Mouse (Mus musculus): Measurements from ENCODE around the gene Ddah1. TPM values are rescaled to one million over a fixed set of nuclear protein-coding genes. Genes with fewer than 3 reads are reported as not detected.

The Ddah1 gene
- 73.5 and 76.7 TPM in 2 replicates for polyA plus RNA-seq (2015; fragmentation: Nextera tagmentation; extraction: Ambion mirVana)

DNA sequence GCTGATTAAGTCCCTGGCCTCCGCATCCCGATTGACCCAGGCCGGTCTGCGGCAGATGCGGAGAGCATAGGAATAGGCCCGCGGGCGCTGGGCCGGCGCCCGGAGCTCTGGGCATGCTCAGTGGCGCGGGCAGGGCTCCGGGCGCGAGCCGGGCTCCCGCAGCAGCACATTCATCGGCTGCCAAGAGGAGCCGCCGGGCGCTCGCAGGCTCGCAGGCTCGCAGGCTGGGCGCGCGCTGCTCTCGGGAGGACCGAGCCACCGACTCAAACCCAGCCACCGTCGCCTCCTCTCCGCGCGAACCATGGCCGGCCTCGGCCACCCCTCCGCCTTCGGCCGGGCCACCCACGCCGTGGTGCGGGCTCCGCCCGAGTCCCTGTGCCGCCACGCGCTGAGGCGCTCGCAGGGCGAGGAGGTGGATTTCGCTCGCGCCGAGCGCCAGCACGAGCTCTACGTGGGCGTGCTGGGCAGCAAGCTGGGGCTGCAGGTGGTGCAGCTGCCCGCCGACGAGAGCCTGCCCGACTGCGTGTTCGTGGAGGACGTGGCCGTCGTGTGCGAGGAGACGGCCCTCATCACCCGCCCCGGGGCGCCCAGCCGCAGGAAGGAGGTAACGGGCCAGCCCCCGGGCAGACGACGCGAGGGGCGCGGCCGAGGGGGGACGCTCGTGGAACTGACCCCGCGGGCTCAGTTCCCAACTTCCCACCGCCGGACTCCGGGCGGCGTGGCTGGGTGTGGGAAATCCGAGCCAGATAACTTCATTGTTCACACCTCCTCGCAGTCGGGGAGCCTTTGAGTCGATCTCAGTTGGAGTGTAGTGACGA, at the start of gene Ddah1:
Gene Ddah1 (plus strand): TSS at position 115 of the 818 bp plus-strand sequence.
- under 1% methylated on average over 94 of the region's 97 CpGs for WGBS
- Histone ChIP-seq H3K4me1 (ENCODE audit: insufficient read depth, low read length) (peaks cover 41% of the 10 kb centered on the region), H3K27ac (ENCODE audit: low read length) (peak within 1 kb of the TSS; percentile 64)

DNA sequence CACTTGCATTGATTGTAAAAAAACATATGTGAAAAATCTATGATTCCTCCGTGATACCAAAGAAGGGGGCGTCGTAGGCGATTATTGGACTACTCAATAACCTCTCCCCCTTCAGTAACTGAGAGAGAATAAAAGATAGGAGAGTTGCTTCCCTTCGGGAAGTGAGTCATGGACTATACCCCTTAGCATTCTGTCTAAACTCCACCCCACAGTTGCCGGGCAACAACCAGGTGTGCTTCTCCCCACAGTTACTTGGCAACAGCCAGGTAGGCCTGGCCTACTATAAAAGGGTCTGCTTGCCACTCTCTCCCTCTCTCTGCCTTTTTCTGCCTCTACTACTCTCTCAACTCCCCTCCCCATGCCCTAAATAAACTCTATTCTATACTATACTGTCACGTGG, 42.6 kb upstream of the Ddah1 start:
- WGBS, result 85% methylated on average over 7 of the region's 7 CpGs

More for the DNA sequence above, at the start of gene Ddah1:
- no peaks in the 10 kb centered on the region for H3K27me3 ChIP-seq (ENCODE audit: insufficient read depth, low read length)
- peak; percentile 90 for ATAC-seq (ENCODE audit: low FRiP score, low TSS enrichment)
- H3K36me3 ChIP-seq (ENCODE audit: insufficient read depth, low read length), result no peaks in the 10 kb centered on the region
- H3K4me3 ChIP-seq (ENCODE audit: low read length), result peak within 1 kb of the TSS; percentile 64
- peak within 1 kb of the TSS; percentile 87 for H3K9ac ChIP-seq (replicated peaks; ENCODE audit: low read length)
- H3K9me3 ChIP-seq (ENCODE audit: low read length), result no peaks in the 10 kb centered on the region
- peak within 1 kb of the TSS; percentile 81 for H3K4me2 ChIP-seq (replicated peaks; ENCODE audit: low read depth, low read length)

DNA sequence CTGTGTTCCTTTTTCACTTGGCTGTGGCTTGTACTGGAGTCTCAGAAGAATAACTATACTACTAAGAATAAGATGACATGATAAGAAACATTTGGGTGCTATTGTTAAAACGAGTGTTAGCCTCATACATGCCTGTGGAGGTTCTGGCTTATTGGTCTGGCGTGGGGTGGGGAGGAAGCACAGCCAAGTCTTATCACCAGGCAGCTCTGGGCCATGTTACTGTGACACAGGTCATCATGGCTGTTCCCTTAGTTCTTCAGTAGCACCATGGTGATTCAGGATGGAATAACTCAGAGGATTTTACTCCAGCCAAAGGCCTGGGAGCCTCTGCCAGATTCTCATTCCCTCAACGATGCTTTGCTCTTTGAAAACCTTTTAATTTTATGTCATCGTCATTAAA, 38.8 kb upstream of the Ddah1 start:
- no peak overlapping the region for H3K4me2 ChIP-seq (replicated peaks; ENCODE audit: low read depth, low read length)
- WGBS, result 66% methylated on average over 4 of the region's 4 CpGs
- no peak overlapping the region for H3K27ac ChIP-seq (ENCODE audit: low read length)
- H3K9ac ChIP-seq (replicated peaks; ENCODE audit: low read length), result no peak overlapping the region
- H3K27me3 ChIP-seq (ENCODE audit: insufficient read depth, low read length), result no peaks in the 10 kb centered on the region
- H3K4me1 ChIP-seq (ENCODE audit: insufficient read depth, low read length), result no peaks in the 10 kb centered on the region
- H3K36me3 ChIP-seq (ENCODE audit: insufficient read depth, low read length), result no peaks in the 10 kb centered on the region
- ATAC-seq (ENCODE audit: low FRiP score, low TSS enrichment), result no peak
- H3K4me3 ChIP-seq (ENCODE audit: low read length), result no peak overlapping the region
- 0 out of 2 replicates have a peak, but pooled peaks cover 4% of the 10 kb centered on the region for H3K9me3 ChIP-seq (ENCODE audit: low read length)

More for the DNA sequence above, 42.6 kb upstream of the Ddah1 start:
- no peaks in the 10 kb centered on the region for H3K27me3 ChIP-seq (ENCODE audit: insufficient read depth, low read length)
- H3K36me3 ChIP-seq (ENCODE audit: insufficient read depth, low read length), result no peaks in the 10 kb centered on the region
- no peak for ATAC-seq (ENCODE audit: low FRiP score, low TSS enrichment)
- no peak overlapping the region for H3K4me2 ChIP-seq (replicated peaks; ENCODE audit: low read depth, low read length)
- H3K27ac ChIP-seq (ENCODE audit: low read length), result no peak overlapping the region
- H3K9ac ChIP-seq (replicated peaks; ENCODE audit: low read length), result no peak overlapping the region
- H3K4me1 ChIP-seq (ENCODE audit: insufficient read depth, low read length), result no peaks in the 10 kb centered on the region
- H3K9me3 ChIP-seq (ENCODE audit: low read length), result no peaks in the 10 kb centered on the region
- H3K4me3 ChIP-seq (ENCODE audit: low read length), result no peak overlapping the region

DNA sequence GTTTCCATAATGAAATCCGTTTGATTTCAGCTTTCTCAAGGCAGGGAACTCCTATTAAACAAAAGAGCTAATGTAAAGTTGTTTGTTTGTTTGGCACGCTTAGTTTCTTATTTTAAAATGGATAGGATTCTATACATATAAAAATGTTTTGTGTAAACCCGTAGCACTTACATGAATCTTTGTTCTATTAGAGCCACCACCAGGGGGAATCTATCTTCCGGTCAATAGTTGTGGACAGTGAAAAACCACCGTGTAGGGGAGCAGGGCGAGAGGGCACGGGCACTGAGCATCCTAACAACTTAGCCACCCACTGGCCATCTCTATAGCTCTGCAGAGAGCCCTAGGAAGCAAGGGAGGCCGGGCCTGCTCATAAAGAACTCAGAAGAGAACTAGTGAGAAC, 33.4 kb upstream of the Ddah1 start:
- ATAC-seq (ENCODE audit: low FRiP score, low TSS enrichment), result no peak
- H3K4me2 ChIP-seq (replicated peaks; ENCODE audit: low read depth, low read length), result no peak overlapping the region
- WGBS, result 68% methylated on average over 8 of the region's 8 CpGs
- H3K27ac ChIP-seq (ENCODE audit: low read length), result no peak overlapping the region
- peaks cover 6% of the 10 kb centered on the region; the same call in 1 of the 2 replicates for H3K4me1 ChIP-seq (ENCODE audit: insufficient read depth, low read length)
- H3K9ac ChIP-seq (replicated peaks; ENCODE audit: low read length), result no peak overlapping the region
- H3K9me3 ChIP-seq (ENCODE audit: low read length), result 0 out of 2 replicates have a peak, but pooled peaks cover 4% of the 10 kb centered on the region
- no peaks in the 10 kb centered on the region for H3K27me3 ChIP-seq (ENCODE audit: insufficient read depth, low read length)
- no peak overlapping the region for H3K4me3 ChIP-seq (ENCODE audit: low read length)
- no peaks in the 10 kb centered on the region for H3K36me3 ChIP-seq (ENCODE audit: insufficient read depth, low read length)

DNA sequence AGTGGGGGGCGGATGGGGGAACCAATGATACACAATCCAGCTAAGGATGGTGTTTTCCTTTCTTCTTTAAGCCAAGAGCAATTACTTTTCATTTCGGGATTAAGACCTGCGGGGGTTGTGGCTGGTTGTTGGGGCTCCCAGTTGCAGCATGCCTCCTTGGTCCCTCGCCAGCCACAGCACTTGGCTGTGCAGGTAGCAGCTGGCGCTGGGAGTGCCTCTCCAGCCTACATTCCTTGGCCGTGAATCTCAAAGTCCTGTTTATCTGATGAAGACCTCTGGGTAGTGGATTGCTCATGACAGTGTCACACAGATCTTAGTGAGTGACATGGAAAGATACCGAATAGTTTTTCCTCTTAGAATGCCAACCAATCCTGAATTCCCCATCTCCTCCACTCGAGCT, 30.1 kb upstream of the Ddah1 start:
- no peak overlapping the region for H3K27ac ChIP-seq (ENCODE audit: low read length)
- H3K4me3 ChIP-seq (ENCODE audit: low read length), result no peak overlapping the region
- no peaks in the 10 kb centered on the region for H3K36me3 ChIP-seq (ENCODE audit: insufficient read depth, low read length)
- no peak overlapping the region for H3K4me2 ChIP-seq (replicated peaks; ENCODE audit: low read depth, low read length)
- no peaks in the 10 kb centered on the region for H3K27me3 ChIP-seq (ENCODE audit: insufficient read depth, low read length)
- no peak overlapping the region for H3K9ac ChIP-seq (replicated peaks; ENCODE audit: low read length)
- peaks cover 8% of the 10 kb centered on the region; the same call in 1 of the 2 replicates for H3K4me1 ChIP-seq (ENCODE audit: insufficient read depth, low read length)
- ATAC-seq (ENCODE audit: low FRiP score, low TSS enrichment), result no peak
- H3K9me3 ChIP-seq (ENCODE audit: low read length), result no peaks in the 10 kb centered on the region
- WGBS, result 71% methylated on average over 8 of the region's 8 CpGs

DNA sequence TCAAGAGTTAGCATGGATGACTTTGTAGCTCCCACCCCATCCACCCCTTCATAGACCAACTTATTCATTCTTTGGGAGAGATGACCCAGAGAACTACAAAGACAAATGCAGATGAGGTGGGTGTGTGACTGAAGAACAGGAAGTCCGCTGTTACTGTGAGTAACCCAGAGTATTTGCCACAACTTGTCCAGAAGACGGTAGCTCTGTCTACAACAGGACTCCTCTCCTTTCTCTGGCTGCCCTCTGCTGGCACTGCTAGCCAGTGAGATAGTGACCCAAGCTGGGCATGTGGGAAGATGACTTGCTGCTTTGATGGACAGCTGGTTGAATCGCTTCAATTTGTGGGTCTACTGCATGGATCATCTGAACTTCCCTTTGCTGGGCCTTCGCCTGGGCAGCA, 28.9 kb upstream of the Ddah1 start:
- Histone ChIP-seq H3K27me3 (ENCODE audit: insufficient read depth, low read length) (no peaks in the 10 kb centered on the region), H3K36me3 (ENCODE audit: insufficient read depth, low read length) (no peaks in the 10 kb centered on the region), H3K4me3 (ENCODE audit: low read length) (no peak overlapping the region), H3K9ac (replicated peaks; ENCODE audit: low read length) (no peak overlapping the region), H3K4me1 (ENCODE audit: insufficient read depth, low read length) (peaks cover 8% of the 10 kb centered on the region; the same call in 1 of the 2 replicates), H3K4me2 (replicated peaks; ENCODE audit: low read depth, low read length) (no peak overlapping the region), H3K27ac (ENCODE audit: low read length) (no peak overlapping the region), H3K9me3 (ENCODE audit: low read length) (no peaks in the 10 kb centered on the region)
- WGBS, result 56% methylated on average over 4 of the region's 4 CpGs
- ATAC-seq (ENCODE audit: low FRiP score, low TSS enrichment), result 0 out of 2 replicates have a peak, but pooled peaks have one; percentile 40

DNA sequence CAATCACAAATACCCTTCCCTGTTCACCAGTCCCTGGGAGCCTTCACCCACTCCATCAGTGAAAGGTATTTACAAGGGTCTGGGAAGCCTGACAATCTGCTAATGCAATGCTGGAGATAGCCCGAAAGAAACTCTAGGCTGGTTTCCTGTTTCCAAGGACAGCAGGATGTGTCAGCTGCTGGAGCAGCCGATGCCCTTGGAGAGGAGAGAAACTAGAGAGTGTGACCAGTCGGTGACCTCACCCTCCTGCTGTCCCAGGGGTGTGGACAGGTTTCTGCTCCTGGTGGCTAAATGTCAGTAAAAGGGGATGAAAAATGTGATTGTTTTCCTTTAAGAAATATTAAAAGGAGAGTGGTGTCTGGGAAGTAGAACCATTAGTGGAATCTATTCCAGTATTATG, 28.4 kb upstream of the Ddah1 start:
- H3K36me3 ChIP-seq (ENCODE audit: insufficient read depth, low read length), result no peaks in the 10 kb centered on the region
- H3K9me3 ChIP-seq (ENCODE audit: low read length), result no peaks in the 10 kb centered on the region
- WGBS, result 14% methylated on average over 3 of the region's 3 CpGs
- H3K4me1 ChIP-seq (ENCODE audit: insufficient read depth, low read length), result peaks cover 8% of the 10 kb centered on the region; the same call in 1 of the 2 replicates
- H3K27me3 ChIP-seq (ENCODE audit: insufficient read depth, low read length), result no peaks in the 10 kb centered on the region
- no peak overlapping the region for H3K4me3 ChIP-seq (ENCODE audit: low read length)
- H3K9ac ChIP-seq (replicated peaks; ENCODE audit: low read length), result no peak overlapping the region
- peak; percentile 44; the same call in 1 of the 2 replicates for ATAC-seq (ENCODE audit: low FRiP score, low TSS enrichment)
- no peak overlapping the region for H3K27ac ChIP-seq (ENCODE audit: low read length)
- H3K4me2 ChIP-seq (replicated peaks; ENCODE audit: low read depth, low read length), result no peak overlapping the region

DNA sequence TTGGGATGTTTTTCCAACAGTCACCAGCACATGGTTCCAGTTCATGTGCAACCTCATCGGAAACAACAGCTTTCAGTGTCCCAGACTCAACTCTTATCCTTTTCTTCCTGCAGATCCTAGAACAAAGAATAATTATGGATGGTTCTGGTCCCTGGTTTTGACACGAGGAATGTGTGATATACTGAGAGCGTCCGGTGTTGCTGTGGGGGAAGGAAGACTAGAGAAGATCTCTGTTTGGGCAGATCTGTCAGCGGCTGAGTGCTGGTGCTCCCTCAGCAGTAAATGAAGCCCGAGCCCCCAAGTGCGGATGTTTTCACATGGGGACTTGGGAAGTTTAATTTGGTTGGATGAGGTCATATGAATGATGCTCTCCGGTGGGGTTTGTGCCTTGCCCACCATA, 23.6 kb upstream of the Ddah1 start:
- no peak overlapping the region for H3K9ac ChIP-seq (replicated peaks; ENCODE audit: low read length)
- H3K27ac ChIP-seq (ENCODE audit: low read length), result no peak overlapping the region
- no peak overlapping the region for H3K4me3 ChIP-seq (ENCODE audit: low read length)
- no peaks in the 10 kb centered on the region for H3K9me3 ChIP-seq (ENCODE audit: low read length)
- H3K4me2 ChIP-seq (replicated peaks; ENCODE audit: low read depth, low read length), result no peak overlapping the region
- no peak for ATAC-seq (ENCODE audit: low FRiP score, low TSS enrichment)
- peaks cover 4% of the 10 kb centered on the region; the same call in 1 of the 2 replicates for H3K4me1 ChIP-seq (ENCODE audit: insufficient read depth, low read length)
- H3K36me3 ChIP-seq (ENCODE audit: insufficient read depth, low read length), result no peaks in the 10 kb centered on the region
- WGBS, result 72% methylated on average over 8 of the region's 8 CpGs
- H3K27me3 ChIP-seq (ENCODE audit: insufficient read depth, low read length), result no peaks in the 10 kb centered on the region

DNA sequence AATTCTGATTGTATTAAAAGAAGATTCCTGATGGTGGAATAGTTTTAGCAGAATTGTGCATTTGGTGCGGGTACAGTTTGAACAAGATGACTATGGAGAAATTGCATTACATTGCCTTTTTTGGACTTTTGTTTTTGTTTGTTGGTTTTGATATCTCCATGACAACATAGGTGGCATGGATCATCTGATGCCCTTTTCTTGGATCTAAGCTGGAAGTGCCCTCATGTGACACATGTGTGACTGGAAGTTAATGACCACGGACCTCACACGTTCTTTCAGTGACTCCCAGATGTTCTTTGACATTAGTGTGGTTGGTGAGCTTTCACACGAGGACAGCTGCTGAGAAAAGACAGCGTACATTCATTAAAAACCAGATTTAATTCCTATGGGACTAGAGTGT, 21.9 kb upstream of the Ddah1 start:
- Histone ChIP-seq H3K4me2 (replicated peaks; ENCODE audit: low read depth, low read length) (no peak overlapping the region), H3K9me3 (ENCODE audit: low read length) (no peaks in the 10 kb centered on the region), H3K4me1 (ENCODE audit: insufficient read depth, low read length) (no peaks in the 10 kb centered on the region), H3K27ac (ENCODE audit: low read length) (no peak overlapping the region), H3K9ac (replicated peaks; ENCODE audit: low read length) (no peak overlapping the region), H3K4me3 (ENCODE audit: low read length) (no peak overlapping the region), H3K27me3 (ENCODE audit: insufficient read depth, low read length) (no peaks in the 10 kb centered on the region), H3K36me3 (ENCODE audit: insufficient read depth, low read length) (no peaks in the 10 kb centered on the region)
- ATAC-seq (ENCODE audit: low FRiP score, low TSS enrichment), result no peak
- WGBS, result 65% methylated on average over 5 of the region's 5 CpGs

DNA sequence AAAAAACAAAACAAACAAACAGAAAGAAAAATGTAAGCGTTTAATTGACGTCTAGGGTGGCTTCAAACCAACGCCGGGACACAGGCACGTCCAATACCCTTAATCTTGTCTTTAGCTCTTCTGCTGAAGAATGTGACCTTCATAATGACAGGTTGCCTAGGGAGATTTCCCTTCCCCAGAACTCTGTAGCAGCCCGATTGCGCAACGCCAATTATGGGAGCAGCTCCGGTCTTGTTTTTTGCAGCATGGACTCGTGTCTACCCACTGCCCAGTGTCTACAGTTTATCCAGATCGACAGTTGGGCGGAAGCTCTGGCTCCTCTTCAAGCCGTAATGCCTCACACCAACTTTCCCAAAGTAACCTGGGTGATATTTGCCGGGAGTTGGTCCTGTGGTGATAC, 19.8 kb upstream of the Ddah1 start:
- H3K4me3 ChIP-seq (ENCODE audit: low read length), result no peak overlapping the region
- no peak overlapping the region for H3K4me2 ChIP-seq (replicated peaks; ENCODE audit: low read depth, low read length)
- H3K4me1 ChIP-seq (ENCODE audit: insufficient read depth, low read length), result no peaks in the 10 kb centered on the region
- WGBS, result 90% methylated on average over 14 of the region's 14 CpGs
- no peaks in the 10 kb centered on the region for H3K27me3 ChIP-seq (ENCODE audit: insufficient read depth, low read length)
- H3K27ac ChIP-seq (ENCODE audit: low read length), result no peak overlapping the region
- H3K9ac ChIP-seq (replicated peaks; ENCODE audit: low read length), result no peak overlapping the region
- no peaks in the 10 kb centered on the region for H3K36me3 ChIP-seq (ENCODE audit: insufficient read depth, low read length)
- H3K9me3 ChIP-seq (ENCODE audit: low read length), result no peaks in the 10 kb centered on the region
- no peak for ATAC-seq (ENCODE audit: low FRiP score, low TSS enrichment)

Data from kidney, embryonic 16.5 days (tissue).